Mouse (Mus musculus): ENCODE results near the gene Sgcb. TPM values are rescaled to one million over a fixed set of nuclear protein-coding genes. Genes with fewer than 3 reads are reported as not detected.

Gene Sgcb
- polyA plus RNA-seq, 1 experiment from 2014 or later = 25.6 TPM

DNA sequence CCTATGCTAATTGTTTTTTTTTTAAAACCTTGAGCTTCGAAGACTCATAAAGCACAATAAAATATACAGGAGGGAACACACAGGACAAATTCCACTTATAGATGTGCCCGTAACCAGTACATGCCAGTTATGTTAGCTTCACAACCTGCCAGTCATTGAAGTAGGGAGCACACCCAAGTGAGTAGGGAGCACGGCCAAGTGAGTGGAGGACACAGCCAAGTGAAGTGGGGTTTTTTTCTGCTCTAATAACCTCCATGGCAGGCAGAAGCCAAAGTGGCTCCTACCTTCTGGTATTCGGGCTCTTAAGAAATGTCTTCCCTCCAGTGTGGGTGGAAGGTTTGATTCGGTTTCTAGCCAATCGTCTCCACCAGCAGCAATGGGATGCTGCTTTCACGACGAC, 34.3 kb downstream of the Sgcb start:
- WGBS = 86% methylated on average over 8 of the region's 8 CpGs
- Histone ChIP-seq H3K9ac (replicated peaks; ENCODE audit: low read length) (no peak overlapping the region), H3K36me3 (replicated peaks; ENCODE audit: control insufficient read depth, insufficient read depth, low read depth, low read length) (no peaks in the 10 kb centered on the region), H3K27me3 (ENCODE audit: control insufficient read depth, insufficient read depth, low read length) (no peaks in the 10 kb centered on the region), H3K4me1 (ENCODE audit: control insufficient read depth, insufficient read depth, low read length) (no peaks in the 10 kb centered on the region), H3K4me2 (ENCODE audit: low read depth, low read length) (no peak overlapping the region), H3K27ac (replicated peaks; ENCODE audit: low read depth, low read length) (no peak overlapping the region), H3K9me3 (replicated peaks; ENCODE audit: control insufficient read depth, low read length) (no peaks in the 10 kb centered on the region), H3K4me3 (ENCODE audit: low read depth, low read length) (no peak overlapping the region)
- DNase-seq (ENCODE audit: low spot score) (no peak), ATAC-seq (replicated peaks; ENCODE audit: insufficient number of reproducible peaks, low FRiP score, low TSS enrichment, low read depth) (no peak)

DNA sequence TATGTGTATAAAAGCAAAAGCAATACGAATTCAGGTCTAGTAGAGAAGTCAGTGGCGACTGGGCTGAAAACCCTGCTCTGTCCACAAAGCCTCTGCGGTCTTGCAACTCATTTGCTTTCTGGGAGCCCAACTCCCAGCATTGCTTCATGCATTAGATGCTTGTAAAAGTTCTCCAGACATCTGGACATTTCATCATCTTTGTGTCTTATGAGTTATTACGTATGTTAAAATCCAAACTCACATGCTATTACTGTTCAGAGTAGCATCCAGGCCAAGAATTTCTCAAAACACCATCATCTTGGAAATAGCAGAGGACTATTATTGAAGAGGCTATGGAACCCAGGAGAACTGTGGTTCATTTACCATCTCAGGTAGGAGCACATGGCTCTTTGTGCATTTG, 36.5 kb downstream of the Sgcb start:
- no peak overlapping the region for H3K9ac ChIP-seq (replicated peaks; ENCODE audit: low read length)
- H3K27ac ChIP-seq (replicated peaks; ENCODE audit: low read depth, low read length) = no peak overlapping the region
- ATAC-seq (replicated peaks; ENCODE audit: insufficient number of reproducible peaks, low FRiP score, low TSS enrichment, low read depth) = no peak
- no peaks in the 10 kb centered on the region for H3K9me3 ChIP-seq (replicated peaks; ENCODE audit: control insufficient read depth, low read length)
- WGBS = 93% methylated on average over 4 of the region's 4 CpGs
- DNase-seq (ENCODE audit: low spot score) = no peak
- no peaks in the 10 kb centered on the region for H3K4me1 ChIP-seq (ENCODE audit: control insufficient read depth, insufficient read depth, low read length)
- H3K36me3 ChIP-seq (replicated peaks; ENCODE audit: control insufficient read depth, insufficient read depth, low read depth, low read length) = no peaks in the 10 kb centered on the region
- no peak overlapping the region for H3K4me2 ChIP-seq (ENCODE audit: low read depth, low read length)
- H3K27me3 ChIP-seq (ENCODE audit: control insufficient read depth, insufficient read depth, low read length) = no peaks in the 10 kb centered on the region
- H3K4me3 ChIP-seq (ENCODE audit: low read depth, low read length) = no peak overlapping the region

DNA sequence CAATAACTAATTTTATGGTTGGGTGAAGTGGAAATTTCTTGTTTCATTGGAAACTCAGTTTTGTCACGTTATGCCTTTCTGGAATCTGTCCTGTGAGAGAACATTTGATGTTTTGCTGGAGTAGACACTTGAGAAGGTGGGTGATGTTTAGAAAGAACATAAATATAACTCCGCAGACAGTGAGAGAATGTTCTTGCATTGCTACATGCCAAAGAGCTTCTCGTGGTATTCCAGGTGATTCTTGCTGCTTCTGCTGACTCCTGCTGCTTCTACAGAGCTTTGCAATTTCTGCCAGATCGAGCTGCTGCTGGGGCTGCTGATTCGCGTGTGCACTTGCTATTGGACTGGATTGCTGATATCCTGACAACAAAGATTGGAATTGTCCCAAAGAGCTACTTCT, 42.6 kb downstream of the Sgcb start:
- no peak for ATAC-seq (replicated peaks; ENCODE audit: insufficient number of reproducible peaks, low FRiP score, low TSS enrichment, low read depth)
- no peak overlapping the region for H3K4me2 ChIP-seq (ENCODE audit: low read depth, low read length)
- WGBS = 86% methylated on average over 6 of the region's 6 CpGs
- H3K36me3 ChIP-seq (replicated peaks; ENCODE audit: control insufficient read depth, insufficient read depth, low read depth, low read length) = no peaks in the 10 kb centered on the region
- H3K9me3 ChIP-seq (replicated peaks; ENCODE audit: control insufficient read depth, low read length) = no peaks in the 10 kb centered on the region
- no peaks in the 10 kb centered on the region for H3K4me1 ChIP-seq (ENCODE audit: control insufficient read depth, insufficient read depth, low read length)
- H3K27me3 ChIP-seq (ENCODE audit: control insufficient read depth, insufficient read depth, low read length) = no peaks in the 10 kb centered on the region
- H3K9ac ChIP-seq (replicated peaks; ENCODE audit: low read length) = no peak overlapping the region
- H3K4me3 ChIP-seq (ENCODE audit: low read depth, low read length) = no peak overlapping the region
- H3K27ac ChIP-seq (replicated peaks; ENCODE audit: low read depth, low read length) = no peak overlapping the region
- DNase-seq (ENCODE audit: low spot score) = no peak

DNA sequence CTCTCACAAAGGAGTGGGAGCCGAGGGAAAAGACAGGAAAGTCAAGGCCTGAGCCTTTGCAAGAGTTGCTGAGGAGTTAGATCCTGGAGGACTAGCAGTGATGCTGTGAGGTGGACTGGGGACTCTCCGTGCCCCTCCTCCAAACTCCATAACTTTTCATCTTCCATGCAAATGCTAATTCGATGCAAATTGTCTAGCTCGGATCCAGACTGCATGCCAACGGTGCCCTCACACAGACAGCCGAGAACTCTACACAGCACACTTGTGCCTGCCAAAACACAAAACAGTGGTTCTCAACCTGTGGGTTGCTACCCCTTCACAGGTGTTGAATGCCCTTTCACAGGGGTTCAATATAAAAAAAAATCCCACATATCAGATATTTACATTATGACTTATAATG, 43.0 kb downstream of the Sgcb start:
- no peak for ATAC-seq (replicated peaks; ENCODE audit: insufficient number of reproducible peaks, low FRiP score, low TSS enrichment, low read depth)
- no peaks in the 10 kb centered on the region for H3K4me1 ChIP-seq (ENCODE audit: control insufficient read depth, insufficient read depth, low read length)
- no peaks in the 10 kb centered on the region for H3K27me3 ChIP-seq (ENCODE audit: control insufficient read depth, insufficient read depth, low read length)
- no peak for DNase-seq (ENCODE audit: low spot score)
- H3K4me3 ChIP-seq (ENCODE audit: low read depth, low read length) = no peak overlapping the region
- no peaks in the 10 kb centered on the region for H3K9me3 ChIP-seq (replicated peaks; ENCODE audit: control insufficient read depth, low read length)
- no peaks in the 10 kb centered on the region for H3K36me3 ChIP-seq (replicated peaks; ENCODE audit: control insufficient read depth, insufficient read depth, low read depth, low read length)
- H3K27ac ChIP-seq (replicated peaks; ENCODE audit: low read depth, low read length) = no peak overlapping the region
- H3K4me2 ChIP-seq (ENCODE audit: low read depth, low read length) = no peak overlapping the region
- H3K9ac ChIP-seq (replicated peaks; ENCODE audit: low read length) = no peak overlapping the region
- WGBS = 90% methylated on average over 6 of the region's 6 CpGs

DNA sequence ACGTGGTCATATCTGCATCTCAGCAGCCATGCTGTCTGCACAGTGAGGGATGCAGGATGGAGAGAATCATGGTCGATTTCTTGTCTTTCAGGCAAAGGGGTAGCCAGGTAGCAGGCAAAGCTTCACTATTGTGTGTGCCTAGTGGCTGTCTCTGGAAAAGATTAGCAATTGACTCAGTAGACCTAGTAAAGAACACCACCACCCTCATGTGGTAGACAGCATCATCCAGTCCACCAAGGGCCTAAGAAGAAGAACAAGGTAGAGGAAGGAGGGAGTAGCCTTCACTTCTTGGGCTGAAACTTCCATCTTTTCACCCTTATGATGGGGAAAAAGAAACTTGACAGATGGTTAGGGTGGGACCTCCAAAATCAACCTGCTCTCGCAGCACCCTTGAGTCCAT, 44.7 kb downstream of the Sgcb start:
- H3K27me3 ChIP-seq (ENCODE audit: control insufficient read depth, insufficient read depth, low read length) = no peaks in the 10 kb centered on the region
- DNase-seq (ENCODE audit: low spot score) (no peak), ATAC-seq (replicated peaks; ENCODE audit: insufficient number of reproducible peaks, low FRiP score, low TSS enrichment, low read depth) (no peak)
- no peak overlapping the region for H3K27ac ChIP-seq (replicated peaks; ENCODE audit: low read depth, low read length)
- no peaks in the 10 kb centered on the region for H3K36me3 ChIP-seq (replicated peaks; ENCODE audit: control insufficient read depth, insufficient read depth, low read depth, low read length)
- H3K4me1 ChIP-seq (ENCODE audit: control insufficient read depth, insufficient read depth, low read length) = no peaks in the 10 kb centered on the region
- 86% methylated on average over 3 of the region's 3 CpGs for WGBS
- no peak overlapping the region for H3K4me3 ChIP-seq (ENCODE audit: low read depth, low read length)
- H3K9me3 ChIP-seq (replicated peaks; ENCODE audit: control insufficient read depth, low read length) = no peaks in the 10 kb centered on the region
- H3K4me2 ChIP-seq (ENCODE audit: low read depth, low read length) = no peak overlapping the region
- H3K9ac ChIP-seq (replicated peaks; ENCODE audit: low read length) = no peak overlapping the region

DNA sequence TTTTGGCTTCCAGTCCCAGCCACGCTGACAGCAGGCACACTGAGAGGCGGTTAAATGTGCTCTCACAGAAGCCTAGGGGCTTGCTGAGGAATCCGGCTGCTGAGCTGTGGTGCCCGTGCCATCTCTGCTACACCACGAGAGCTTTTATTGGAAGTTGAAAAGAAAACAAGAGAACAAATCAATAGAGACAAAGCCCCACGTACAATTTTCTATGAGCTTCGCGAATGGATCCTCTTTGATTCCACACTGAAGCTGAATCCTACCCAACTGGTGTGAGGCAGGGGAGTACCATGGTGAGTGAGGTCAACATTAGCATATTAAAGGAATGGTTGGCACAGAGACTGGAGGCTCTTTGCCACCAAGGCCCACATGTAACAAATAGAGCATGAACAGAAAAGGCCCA, 46.2 kb downstream of the Sgcb start:
- ATAC-seq (replicated peaks; ENCODE audit: insufficient number of reproducible peaks, low FRiP score, low TSS enrichment, low read depth) (no peak), DNase-seq (ENCODE audit: low spot score) (no peak)
- Histone ChIP-seq H3K27me3 (ENCODE audit: control insufficient read depth, insufficient read depth, low read length) (no peaks in the 10 kb centered on the region), H3K4me1 (ENCODE audit: control insufficient read depth, insufficient read depth, low read length) (no peaks in the 10 kb centered on the region), H3K9me3 (replicated peaks; ENCODE audit: control insufficient read depth, low read length) (no peaks in the 10 kb centered on the region), H3K4me3 (ENCODE audit: low read depth, low read length) (no peak overlapping the region), H3K27ac (replicated peaks; ENCODE audit: low read depth, low read length) (no peak overlapping the region), H3K9ac (replicated peaks; ENCODE audit: low read length) (no peak overlapping the region), H3K36me3 (replicated peaks; ENCODE audit: control insufficient read depth, insufficient read depth, low read depth, low read length) (no peaks in the 10 kb centered on the region), H3K4me2 (ENCODE audit: low read depth, low read length) (no peak overlapping the region)
- 73% methylated on average over 8 of the region's 8 CpGs for WGBS

DNA sequence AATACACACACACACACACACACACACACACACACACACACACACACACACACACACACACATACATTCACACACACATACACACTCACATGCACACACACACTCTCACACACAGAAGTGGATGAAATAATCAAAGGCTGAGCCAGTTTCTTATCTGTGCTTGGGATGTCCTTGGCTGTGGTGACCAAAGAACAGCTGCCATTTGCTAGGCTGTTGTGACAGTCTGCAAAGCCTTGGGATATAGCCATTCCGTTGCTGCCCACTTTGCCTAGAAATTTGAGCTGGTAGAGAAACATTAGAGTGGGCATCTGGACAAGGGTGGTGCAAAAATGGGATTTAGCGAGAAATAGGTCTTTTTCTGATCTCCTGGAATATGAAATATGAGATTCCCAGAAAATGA, 47.6 kb downstream of the Sgcb start:
- ATAC-seq (replicated peaks; ENCODE audit: insufficient number of reproducible peaks, low FRiP score, low TSS enrichment, low read depth) (no peak), DNase-seq (ENCODE audit: low spot score) (no peak)
- Histone ChIP-seq H3K9ac (replicated peaks; ENCODE audit: low read length) (no peak overlapping the region), H3K4me1 (ENCODE audit: control insufficient read depth, insufficient read depth, low read length) (no peaks in the 10 kb centered on the region), H3K4me3 (ENCODE audit: low read depth, low read length) (no peak overlapping the region), H3K27me3 (ENCODE audit: control insufficient read depth, insufficient read depth, low read length) (no peaks in the 10 kb centered on the region), H3K4me2 (ENCODE audit: low read depth, low read length) (no peak overlapping the region), H3K36me3 (replicated peaks; ENCODE audit: control insufficient read depth, insufficient read depth, low read depth, low read length) (no peaks in the 10 kb centered on the region), H3K27ac (replicated peaks; ENCODE audit: low read depth, low read length) (no peak overlapping the region), H3K9me3 (replicated peaks; ENCODE audit: control insufficient read depth, low read length) (no peaks in the 10 kb centered on the region)
- WGBS = 72% methylated on average over 2 of the region's 2 CpGs

DNA sequence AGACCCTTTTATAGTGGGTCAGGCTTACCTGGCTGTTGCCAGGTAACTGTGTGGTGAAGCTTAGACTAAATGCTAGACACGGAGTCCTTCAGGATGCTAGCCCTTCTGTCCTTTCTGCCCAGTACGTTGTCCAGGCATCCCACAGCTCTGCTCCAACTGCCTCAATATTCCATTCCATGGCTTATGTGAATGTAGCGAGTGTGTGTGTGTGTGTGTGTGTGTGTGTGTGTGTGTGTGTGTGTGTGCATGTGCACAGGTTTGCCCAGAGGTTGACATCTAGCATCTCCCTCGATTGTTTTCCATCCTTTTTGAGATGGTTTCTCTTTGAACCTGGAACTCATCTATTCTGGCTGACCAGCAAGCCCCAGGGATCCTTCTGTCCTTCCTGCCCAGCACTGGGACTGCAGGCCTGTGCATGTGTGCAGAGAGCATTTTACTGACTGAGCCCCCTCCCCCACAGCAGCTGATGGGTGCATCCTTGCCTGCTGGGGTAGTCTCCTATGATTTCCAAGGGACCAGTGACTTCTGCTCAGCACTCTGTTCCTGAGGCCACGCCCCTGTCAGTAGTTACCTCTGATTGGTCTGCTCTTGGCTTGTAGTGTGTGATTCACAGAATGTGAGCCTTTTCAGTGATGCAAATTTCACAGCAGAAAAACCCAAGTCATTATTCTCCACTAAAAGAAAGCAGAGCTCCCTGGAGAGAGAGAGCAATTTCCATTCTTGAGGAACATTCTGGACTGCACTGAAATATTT, 48.5 kb downstream of the Sgcb start:
- no peak for DNase-seq (ENCODE audit: low spot score)

More for the DNA sequence above, 48.5 kb downstream of the Sgcb start:
- H3K9ac ChIP-seq (replicated peaks; ENCODE audit: low read length) = no peak overlapping the region
- H3K4me1 ChIP-seq (ENCODE audit: control insufficient read depth, insufficient read depth, low read length) = no peaks in the 10 kb centered on the region
- no peaks in the 10 kb centered on the region for H3K9me3 ChIP-seq (replicated peaks; ENCODE audit: control insufficient read depth, low read length)
- H3K36me3 ChIP-seq (replicated peaks; ENCODE audit: control insufficient read depth, insufficient read depth, low read depth, low read length) = no peaks in the 10 kb centered on the region
- 57% methylated on average over 5 of the region's 5 CpGs for WGBS
- no peak overlapping the region for H3K4me3 ChIP-seq (ENCODE audit: low read depth, low read length)
- H3K27ac ChIP-seq (replicated peaks; ENCODE audit: low read depth, low read length) = no peak overlapping the region
- ATAC-seq (replicated peaks; ENCODE audit: insufficient number of reproducible peaks, low FRiP score, low TSS enrichment, low read depth) = peak; percentile 65; the same call in 1 of the 2 replicates
- no peaks in the 10 kb centered on the region for H3K27me3 ChIP-seq (ENCODE audit: control insufficient read depth, insufficient read depth, low read length)
- H3K4me2 ChIP-seq (ENCODE audit: low read depth, low read length) = no peak overlapping the region

All from embryonic facial prominence, embryonic 11.5 days (tissue).